Mouse (Mus musculus): ENCODE data around the gene Grb2. TPM values are rescaled to one million over a fixed set of nuclear protein-coding genes. Genes with fewer than 3 reads are reported as not detected.

The Grb2 gene
- polyA plus RNA-seq, 1 experiment from 2014 or later = 522 TPM

- 91% methylated on average over 7 of the region's 7 CpGs for WGBS (ENCODE audit: missing documents)
- Histone ChIP-seq H3K36me3 (ENCODE audit: inconsistent target) (peaks cover 18% of the 10 kb centered on the region), H3K4me3 (ENCODE audit: inconsistent target) (no peak overlapping the region), H3K27ac (peak overlapping the region; percentile 66), H3K79me2 (ENCODE audit: inconsistent target) (peaks cover 93% of the 10 kb centered on the region)
Observed at GRCm38 (mm10) chr11:115599722-115600121, 108.7 kb downstream of the Grb2 start.

GRCm38 (mm10) chr11:115598309-115598708 is 110.1 kb downstream of the Grb2 start:
- WGBS (ENCODE audit: missing documents) = 54% methylated on average over 4 of the region's 4 CpGs
- Histone ChIP-seq H3K27ac (peak overlapping the region; percentile 66), H3K79me2 (ENCODE audit: inconsistent target) (peaks cover 100% of the 10 kb centered on the region), H3K4me3 (ENCODE audit: inconsistent target) (no peak overlapping the region), H3K36me3 (ENCODE audit: inconsistent target) (peaks cover 32% of the 10 kb centered on the region)

- no peak overlapping the region for H3K27ac ChIP-seq
- WGBS (ENCODE audit: missing documents) = 100% methylated on average over 3 of the region's 3 CpGs
- H3K36me3 ChIP-seq (ENCODE audit: inconsistent target) = peaks cover 63% of the 10 kb centered on the region
- H3K4me3 ChIP-seq (ENCODE audit: inconsistent target) = no peak overlapping the region
- peaks cover 74% of the 10 kb centered on the region for H3K79me2 ChIP-seq (ENCODE audit: inconsistent target)
Observed at GRCm38 (mm10) chr11:115595209-115595608, 113.2 kb downstream of the Grb2 start.

Other genes starting within 250 kb of the Grb2 start
- not detected in 3 replicates for gene Slc16a5, start 246.1 kb downstream of the Grb2 start, polyA plus RNA-seq (2018)
- gene Armc7, start 232.9 kb downstream of the Grb2 start, polyA plus RNA-seq (2018) = 21.4 to 26.8 TPM (median 22.9 TPM) in 3 replicates
- 54.5 to 73.7 TPM (median 60.1 TPM) in 3 replicates for gene Nt5c, start 216.7 kb downstream of the Grb2 start, polyA plus RNA-seq (2018)
- 68.8 to 166 TPM (median 152 TPM) in 3 replicates for gene Jpt1, start 194.2 kb downstream of the Grb2 start, polyA plus RNA-seq (2018)
- gene Sumo2, start 172.3 kb downstream of the Grb2 start, polyA plus RNA-seq (2018) = 229 to 319 TPM (median 316 TPM) in 3 replicates
- 11.4 to 41.8 TPM (median 14.7 TPM) in 3 replicates for gene Nup85, start 144.2 kb downstream of the Grb2 start, polyA plus RNA-seq (2018)
- gene Mrps7, start 104.7 kb downstream of the Grb2 start, polyA plus RNA-seq (2018) = 21.1 to 35.5 TPM (median 25.6 TPM) in 3 replicates
- gene Gga3, start 104.5 kb downstream of the Grb2 start, polyA plus RNA-seq (2018) = 15.8 to 69.3 TPM (median 37.7 TPM) in 3 replicates
- gene Mif4gd, start 95.6 kb downstream of the Grb2 start, polyA plus RNA-seq (2018) = 24.9 to 57.5 TPM (median 29.7 TPM) in 3 replicates
- gene Slc25a19, start 80.3 kb downstream of the Grb2 start, polyA plus RNA-seq (2018) = 14.9 to 26.4 TPM (median 17.0 TPM) in 3 replicates
- gene Tmem94, start 56.8 kb upstream of the Grb2 start, polyA plus RNA-seq (2018) = 13.8 to 22.4 TPM (median 14.1 TPM) in 3 replicates
- gene Caskin2, start 105.0 kb upstream of the Grb2 start, polyA plus RNA-seq (2018) = 0.86 to 3.1 TPM (median 1.8 TPM) in 3 replicates
- 4.8 to 12.1 TPM (median 7.2 TPM) in 3 replicates for gene Tsen54, start 106.1 kb upstream of the Grb2 start, polyA plus RNA-seq (2018)
- gene Llgl2, start 115.5 kb upstream of the Grb2 start, polyA plus RNA-seq (2018) = 0.80 to 3.9 TPM (median 2.6 TPM) in 3 replicates
- 0.13 TPM in 1 of 3 replicates, not detected in the others for gene Myo15b, start 149.8 kb upstream of the Grb2 start, polyA plus RNA-seq (2018)
- gene Smim5, start 191.4 kb upstream of the Grb2 start, polyA plus RNA-seq (2018) = 0.24 TPM in 1 of 3 replicates, not detected in the others
- not detected in 3 replicates for gene Smim6, start 203.4 kb upstream of the Grb2 start, polyA plus RNA-seq (2018)
- gene Sap30bp, start 224.7 kb upstream of the Grb2 start, polyA plus RNA-seq (2018) = 25.1 to 51.8 TPM (median 29.4 TPM) in 3 replicates
- gene Recql5, start 224.9 kb upstream of the Grb2 start, polyA plus RNA-seq (2018) = 9.2 to 13.0 TPM (median 10.3 TPM) in 3 replicates

All from macrophage (primary cell).